Mouse (Mus musculus): ENCODE measurements around the gene Ccdc117. TPM values are rescaled to one million over a fixed set of nuclear protein-coding genes. Genes with fewer than 3 reads are reported as not detected.
"Not testable (repeated sequence)": the region's sequence is repeated elsewhere in the genome, so short reads cannot be mapped to it uniquely, and the experiment has no call there.

Gene Ccdc117
- total RNA-seq, 2 experiments from 2014 or later: 32.0 to 35.2 TPM

DNA sequence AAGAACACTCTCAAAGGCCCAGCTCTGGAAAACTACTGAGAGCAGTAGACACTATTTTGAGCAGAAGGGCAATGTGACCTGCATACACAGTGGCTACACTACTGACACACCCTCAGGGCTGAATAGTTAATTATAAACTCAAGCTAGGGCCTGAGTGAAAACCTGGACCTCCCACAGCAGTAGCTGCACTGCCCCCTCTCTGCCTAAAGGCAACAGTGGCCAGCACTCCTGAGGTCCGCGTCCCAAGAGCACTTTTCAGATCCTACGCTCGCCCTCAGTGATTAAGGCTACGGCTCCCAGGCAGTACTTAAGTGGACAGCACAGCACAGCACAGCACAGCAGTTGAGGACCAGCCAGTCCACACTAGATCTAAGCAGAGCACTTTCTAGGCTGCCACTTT is 8.9 kb downstream of the Ccdc117 start:
- DNase-seq: peak in 1 of 2 experiments; percentile 58

DNA sequence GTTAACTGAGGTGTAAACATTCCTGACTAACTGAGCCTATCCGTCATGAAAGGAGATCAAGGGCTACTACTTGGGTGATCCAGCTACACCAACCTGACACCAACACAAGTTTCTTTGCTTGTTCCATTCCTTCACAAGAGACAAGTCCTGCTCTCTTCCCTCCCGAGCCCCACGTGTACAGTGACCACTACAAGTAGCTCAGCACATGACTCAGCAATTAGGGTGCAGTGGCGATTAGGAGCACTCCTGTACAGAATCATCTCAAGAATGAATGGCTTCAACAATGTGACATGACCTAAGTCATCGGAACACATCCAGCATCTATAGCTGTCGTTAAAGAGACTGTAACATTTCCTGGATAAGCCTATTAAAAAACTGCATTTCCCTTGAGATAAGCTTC is 11.3 kb downstream of the Ccdc117 start:
- DNase-seq: no peak

- no peak for DNase-seq
Observed at GRCm38 (mm10) chr11:5530172-5530571, 11.8 kb downstream of the Ccdc117 start.

GRCm38 (mm10) chr11:5528841-5529240 is 13.1 kb downstream of the Ccdc117 start:
- no peak for DNase-seq

DNA sequence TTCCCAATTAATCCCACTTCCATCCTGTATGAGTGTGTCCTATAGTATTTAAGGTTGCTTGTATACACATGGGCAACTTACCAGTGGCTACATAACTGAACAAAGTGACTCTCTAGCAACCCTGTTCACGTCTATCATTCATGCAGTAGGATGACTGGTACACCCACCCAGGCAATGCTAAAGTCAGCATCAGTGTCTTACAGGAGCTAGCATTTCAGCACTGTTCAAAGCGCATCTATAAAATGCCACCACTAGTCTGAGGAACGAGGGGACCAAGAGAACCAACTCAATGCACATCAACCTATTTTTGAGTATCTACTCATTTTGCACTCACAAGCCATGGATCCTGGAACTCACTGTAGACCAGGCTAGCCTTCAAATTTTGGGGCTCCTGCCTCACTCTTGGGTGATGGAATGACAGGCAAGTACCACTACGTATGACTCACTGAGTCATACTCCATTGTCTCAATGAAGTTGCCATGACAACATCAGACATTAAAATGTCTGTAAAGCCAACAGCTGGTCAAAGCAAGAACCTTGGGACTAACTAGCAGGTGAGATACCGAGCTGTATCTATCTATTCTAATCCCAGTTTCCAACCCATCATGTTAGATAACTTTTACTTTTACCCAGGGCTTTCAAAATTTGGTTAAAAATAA is 14.0 kb downstream of the Ccdc117 start:
- no peak for DNase-seq

DNA sequence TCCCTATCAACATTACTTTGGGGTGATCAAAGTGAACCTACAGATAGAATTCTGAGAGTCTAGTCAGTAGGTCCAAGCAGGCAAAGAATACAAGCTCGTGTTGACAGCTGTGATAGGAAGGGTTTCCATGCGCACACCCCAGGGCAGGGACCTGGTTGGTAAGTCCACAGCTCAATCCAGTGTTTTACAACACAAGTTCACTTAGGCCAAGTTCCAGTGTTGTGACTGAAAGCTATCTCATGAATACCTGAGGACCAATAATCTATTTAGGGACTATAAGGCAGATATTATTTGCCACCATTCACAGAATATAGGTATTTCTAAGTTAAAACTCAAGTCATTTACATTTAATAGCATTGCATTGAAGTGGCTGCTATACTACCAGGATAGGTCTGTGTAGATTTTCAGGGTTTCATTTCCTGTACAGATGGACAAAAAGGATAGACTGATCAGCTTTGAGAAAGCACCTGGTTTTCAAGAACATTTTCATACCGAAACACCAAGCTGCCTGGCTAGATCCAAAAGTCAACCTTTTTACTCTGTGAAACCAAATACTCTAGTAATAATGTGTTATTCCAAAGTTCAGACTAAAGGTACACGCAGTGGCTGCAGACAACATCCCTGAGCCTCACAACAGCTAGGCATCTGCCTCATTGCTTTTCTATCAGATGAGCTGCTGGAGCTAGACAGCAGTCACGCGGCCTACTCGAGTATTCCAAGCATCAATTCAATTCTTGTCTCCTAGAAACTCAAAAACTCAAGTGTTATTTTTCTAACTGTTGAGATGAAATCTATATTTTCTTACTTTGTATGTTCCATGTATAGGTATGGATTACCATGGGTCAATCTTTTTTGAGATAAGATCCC is 15.2 kb downstream of the Ccdc117 start:
- no peak for DNase-seq

DNA sequence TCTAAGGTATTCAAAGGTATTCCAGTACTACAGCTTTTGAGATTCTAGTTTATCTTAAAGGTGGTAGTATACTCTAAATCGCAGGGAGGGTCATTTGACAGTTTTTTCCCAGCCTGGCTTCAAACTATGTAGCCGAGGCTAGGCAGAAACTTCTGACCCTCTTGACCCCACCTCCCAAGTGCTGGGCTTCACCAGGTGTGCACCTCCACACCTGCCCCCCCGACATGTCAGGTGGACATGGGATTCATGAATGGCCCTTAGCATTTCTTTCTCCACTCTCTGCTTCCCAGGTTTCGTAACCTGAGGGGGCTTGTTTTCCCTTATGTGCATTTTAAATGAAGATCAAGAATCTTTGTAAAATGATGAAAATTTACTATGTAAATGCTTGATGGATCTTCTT is 16.6 kb downstream of the Ccdc117 start:
- no peak for DNase-seq

- DNase-seq: no peak
Observed at GRCm38 (mm10) chr11:5522798-5523415, 19.1 kb downstream of the Ccdc117 start.

GRCm38 (mm10) chr11:5521516-5522291 is 20.3 kb downstream of the Ccdc117 start:
- DNase-seq: peak; percentile 83 to 87

DNA sequence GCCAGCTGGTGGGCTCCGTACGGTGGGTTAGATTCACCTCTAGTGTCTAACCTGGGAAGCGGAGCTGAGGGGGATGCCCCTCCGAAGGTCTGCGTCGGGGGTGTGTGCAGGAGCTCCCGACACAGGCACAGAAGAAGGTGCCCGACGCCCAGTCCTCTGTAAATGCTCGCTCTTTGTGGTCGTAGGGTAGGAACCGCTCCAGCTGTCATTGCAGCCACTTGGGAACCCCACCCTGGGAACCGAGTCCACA is 20.8 kb downstream of the Ccdc117 start:
- DNase-seq: no peak

GRCm38 (mm10) chr11:5520412-5521265 is 21.3 kb downstream of the Ccdc117 start, which contains the start of gene Xbp1:
Xbp1 (plus strand) TSS chr11:5520659.
- DNase-seq: peak; percentile 99 to 100

DNA sequence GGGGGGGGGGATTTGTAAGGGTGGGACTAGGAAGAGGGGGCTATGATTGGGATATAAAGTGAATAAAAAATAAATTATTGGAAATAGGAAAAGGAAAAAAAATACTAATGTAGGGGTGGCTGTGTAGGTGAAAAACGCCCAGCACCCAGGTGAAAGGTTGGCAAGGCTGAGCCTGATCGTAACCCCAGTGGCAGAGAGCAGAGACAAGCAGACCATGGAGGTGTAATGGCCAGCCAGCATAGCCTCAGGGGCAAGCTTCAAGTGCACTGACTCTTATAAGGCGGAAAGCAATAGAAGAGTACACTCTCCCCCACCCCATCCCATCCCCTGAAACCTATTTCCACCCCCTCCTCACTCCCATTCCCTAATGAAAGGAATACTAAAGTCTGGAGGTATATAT is 22.3 kb downstream of the Ccdc117 start:
- DNase-seq: no peak

DNA sequence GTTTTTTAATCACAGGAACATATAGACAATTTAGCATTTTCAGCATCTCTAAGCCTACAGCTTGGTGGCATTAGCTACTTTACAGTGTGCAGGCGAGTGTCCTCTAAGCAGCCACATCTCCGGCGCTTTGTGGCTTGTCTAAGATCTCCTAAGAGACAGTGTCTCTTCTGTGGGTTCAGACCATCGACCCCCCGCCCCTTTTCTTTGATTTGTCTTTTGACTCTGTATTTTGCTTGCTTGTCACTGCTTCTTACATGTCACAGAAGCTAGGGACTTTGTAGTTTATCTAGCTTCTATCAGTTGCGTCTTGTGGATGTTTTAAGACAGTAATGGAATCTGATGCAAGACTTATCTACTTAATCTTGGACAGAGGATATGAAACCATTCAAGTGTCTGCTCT is 24.6 kb downstream of the Ccdc117 start:
- DNase-seq: no peak

DNA sequence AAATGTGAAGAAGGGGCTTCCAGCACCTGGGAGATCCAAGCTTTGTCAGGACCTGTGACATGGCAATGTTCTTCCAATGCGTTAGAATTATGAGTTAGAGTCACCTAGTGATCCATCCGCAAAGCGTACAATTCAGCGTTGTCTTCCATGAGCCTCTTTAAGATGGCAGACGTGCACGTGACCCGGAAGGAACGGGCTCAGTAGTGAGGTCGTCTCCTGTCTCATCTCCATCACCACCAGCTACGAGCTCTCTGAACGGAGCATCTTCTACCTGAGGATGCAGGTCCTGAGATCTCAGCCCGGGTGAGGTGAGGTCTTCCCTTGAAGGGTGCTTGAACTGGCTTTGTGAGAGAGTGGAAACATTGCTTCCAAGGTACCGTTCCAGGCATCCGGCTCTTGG is 25.4 kb downstream of the Ccdc117 start:
- no peak for DNase-seq

DNA sequence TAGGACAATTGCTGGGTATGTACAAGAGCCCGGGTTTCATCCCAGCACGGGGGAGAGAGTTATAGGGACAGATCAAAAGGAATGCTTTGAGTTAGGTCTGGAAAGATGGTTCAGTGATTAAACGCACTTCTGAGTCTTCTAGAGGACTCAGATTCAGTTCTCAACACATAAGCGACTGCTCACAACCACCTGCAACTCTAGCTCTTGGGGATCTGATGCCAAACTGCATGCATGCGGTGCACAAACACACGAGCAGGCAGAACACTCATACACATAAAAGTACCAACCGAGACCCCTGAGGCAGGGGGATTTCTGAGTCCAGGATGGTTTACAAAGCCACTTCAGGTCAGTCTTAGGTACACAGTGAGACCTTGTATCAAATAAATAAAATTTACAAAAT is 25.8 kb downstream of the Ccdc117 start:
- no peak for DNase-seq

DNA sequence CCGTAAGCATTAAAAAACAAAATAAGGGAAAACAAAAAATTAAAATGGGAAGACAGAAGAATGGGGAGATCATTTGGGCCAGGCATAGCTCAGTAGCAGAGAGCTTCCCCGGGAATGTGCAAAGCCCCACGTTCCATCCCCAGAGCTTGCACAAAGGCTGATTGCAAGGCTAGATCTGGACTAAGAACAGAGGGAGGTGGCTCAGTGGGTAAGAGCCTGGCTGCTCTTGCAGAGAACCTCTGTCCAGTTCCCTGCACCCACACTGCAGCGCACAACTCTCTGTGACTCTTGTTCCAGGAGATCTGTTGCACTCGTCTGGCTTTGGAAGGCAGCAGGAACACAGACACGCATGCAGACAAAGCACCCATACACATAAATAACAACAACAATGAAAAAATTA is 26.3 kb downstream of the Ccdc117 start:
- DNase-seq: no peak

GRCm38 (mm10) chr11:5515196-5515595 is 26.8 kb downstream of the Ccdc117 start:
- DNase-seq: no peak

DNA sequence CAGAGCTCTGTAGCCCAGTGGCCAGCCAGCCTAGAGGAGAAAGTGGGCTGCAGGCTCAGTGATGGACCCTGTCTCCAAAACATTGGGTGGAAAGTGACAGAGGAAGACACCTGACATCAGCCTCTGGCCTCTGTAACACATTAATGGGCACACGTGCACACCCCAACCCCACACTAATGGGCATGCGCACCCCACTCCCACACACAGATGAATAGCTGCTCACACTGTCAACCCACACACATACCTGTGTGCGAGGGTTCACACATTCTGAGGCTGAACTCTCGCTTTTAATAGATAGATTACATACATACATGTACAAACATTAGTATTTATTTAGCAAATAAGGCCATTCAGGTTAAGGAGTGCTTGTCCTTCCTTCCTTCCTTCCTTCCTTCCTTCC is 27.9 kb downstream of the Ccdc117 start:
- DNase-seq: no peak

GRCm38 (mm10) chr11:5512961-5513360 is 29.0 kb downstream of the Ccdc117 start:
- DNase-seq: no peak

DNA sequence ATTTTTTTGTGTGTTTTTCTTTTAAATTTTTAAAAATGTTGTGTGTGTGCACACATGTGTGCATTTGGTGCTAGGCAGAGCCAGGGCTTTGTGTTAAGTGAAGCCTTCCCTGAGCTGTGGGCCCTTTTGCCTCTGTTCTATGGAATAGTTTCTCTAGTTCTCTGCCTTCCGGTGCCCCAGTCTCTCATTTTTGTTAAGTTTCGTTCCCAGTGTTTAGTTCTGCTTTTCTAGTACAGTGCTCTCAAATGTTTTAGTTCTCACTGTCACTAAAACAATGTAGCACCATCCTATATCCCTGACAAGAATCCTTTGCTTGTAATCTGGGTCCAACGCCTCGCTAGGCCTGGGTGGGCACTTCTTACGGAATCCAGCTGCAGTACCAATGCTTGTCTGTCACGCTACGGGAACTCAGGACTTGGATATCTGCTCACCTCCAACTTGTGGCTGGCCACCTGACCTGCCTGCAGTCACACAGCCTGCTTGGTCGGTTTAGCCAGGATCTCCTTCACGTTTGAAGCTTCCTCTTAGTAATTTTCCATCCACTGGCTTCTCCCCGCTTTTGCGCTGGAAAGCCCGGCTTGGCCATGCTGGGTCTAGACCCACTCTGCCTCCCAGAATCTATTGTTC is 29.8 kb downstream of the Ccdc117 start:
- no peak for DNase-seq

DNA sequence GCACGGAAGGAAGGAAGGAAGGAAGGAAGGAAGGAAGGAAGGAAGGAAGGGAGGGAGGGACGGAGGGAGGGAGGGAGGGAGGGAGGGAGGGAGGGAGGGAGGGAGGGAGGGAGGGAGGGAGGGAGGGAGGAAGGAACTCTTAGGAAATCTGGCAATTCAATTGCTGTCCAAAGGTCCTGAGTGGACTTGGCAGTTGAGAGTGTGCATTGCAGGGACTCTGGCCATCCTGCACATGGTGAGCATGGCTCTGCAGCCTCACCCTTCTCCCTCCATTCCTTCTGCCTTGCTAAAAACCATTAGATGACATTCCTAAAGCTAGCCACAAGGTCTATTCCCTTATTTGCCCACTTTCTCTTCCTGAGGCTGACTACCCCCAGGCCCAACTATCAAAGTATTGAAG is 31.3 kb downstream of the Ccdc117 start:
- DNase-seq: not testable (repeated sequence)

GRCm38 (mm10) chr11:5510099-5510391 is 31.9 kb downstream of the Ccdc117 start:
- DNase-seq: no peak
